Mouse (Mus musculus): ENCODE data around the gene Slc51a. TPM values are rescaled to one million over a fixed set of nuclear protein-coding genes. Genes with fewer than 3 reads are reported as not detected.

The Slc51a gene
- total RNA-seq, 4 experiments from 2014 or later, result not detected

DNA sequence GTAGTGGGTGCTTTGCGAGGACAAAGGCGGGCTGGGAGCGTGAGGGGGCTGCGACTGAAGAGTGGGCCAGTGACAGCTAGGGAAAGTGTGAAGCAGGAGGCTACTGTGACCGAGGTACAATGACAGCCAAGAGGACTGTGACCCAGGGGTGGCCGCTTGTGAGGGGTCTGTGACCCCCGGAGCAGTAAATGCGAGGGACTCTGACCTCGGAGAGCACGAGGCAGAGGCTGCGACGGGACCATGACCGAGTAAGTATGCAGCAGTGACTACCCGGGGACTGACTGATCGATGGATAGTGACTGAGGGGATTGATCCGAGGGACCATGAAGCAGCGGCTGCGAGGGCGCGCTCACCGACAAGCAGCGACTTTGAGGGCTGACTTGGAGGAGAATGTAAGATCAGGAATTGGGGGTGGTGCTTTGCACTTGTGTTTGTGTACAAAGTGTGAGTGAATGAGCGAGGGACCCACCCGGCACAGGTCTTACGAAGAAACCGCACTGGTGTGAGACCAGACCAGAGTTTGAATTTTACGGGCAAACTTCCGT, 56.6 kb downstream of the Slc51a start:
- DNase-seq (ENCODE audit: low spot score in 2 of 2), result no peak

DNA sequence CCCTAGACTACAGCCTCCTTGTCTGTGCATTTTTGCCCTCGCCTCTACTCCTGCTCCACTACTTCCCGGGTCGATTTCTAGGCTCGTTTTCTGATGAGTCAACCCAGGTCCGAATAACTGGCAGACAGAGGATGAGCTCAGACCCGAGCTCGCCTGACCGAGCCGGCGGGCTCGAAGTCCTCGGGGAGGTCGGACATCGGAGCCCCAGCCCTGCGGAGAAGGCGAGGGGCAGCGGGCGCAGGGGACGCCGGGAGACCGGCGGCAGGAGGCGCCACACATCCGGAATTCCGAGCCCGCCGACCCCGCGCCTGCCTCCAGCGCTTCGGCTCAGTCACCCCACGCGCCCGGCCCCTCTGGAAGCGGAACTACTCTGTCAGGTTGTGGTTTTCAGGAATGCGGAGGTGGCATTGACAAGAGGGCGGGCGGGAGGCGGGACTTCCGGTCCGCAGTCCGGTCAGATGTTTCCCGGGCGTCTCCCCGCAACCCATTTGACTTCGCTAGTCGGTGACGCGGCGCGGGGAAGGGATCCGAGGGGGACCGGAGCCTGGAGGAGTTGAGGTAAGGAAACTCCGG, 57.1 kb downstream of the Slc51a start, which contains the start of gene Pcyt1a:
Gene Pcyt1a, plus strand, starts transcription at position 448 of the 573 bp plus-strand sequence.
- DNase-seq (ENCODE audit: low spot score in 2 of 2), result peak; percentile 84 to 87

DNA sequence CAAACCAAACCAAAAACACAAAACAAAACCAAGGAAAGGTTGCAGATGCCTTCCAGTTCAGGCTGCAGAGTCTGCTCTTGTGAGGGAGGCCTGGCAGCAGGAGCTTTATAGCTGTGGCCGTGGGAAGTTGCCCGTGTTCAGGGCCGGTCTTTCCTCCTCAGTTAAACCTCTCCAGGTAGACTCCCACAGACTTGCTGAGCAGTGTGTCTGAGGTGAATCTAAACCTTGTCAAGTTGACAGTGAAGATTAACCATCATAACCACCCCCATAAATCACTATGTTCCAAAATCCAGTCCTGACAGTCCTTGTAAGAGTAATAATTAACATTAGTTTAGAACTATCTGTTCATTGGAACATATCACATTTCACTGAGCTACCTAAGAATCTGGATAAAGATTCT, 60.2 kb downstream of the Slc51a start:
- no peak for DNase-seq (ENCODE audit: low spot score in 2 of 2)

Other genes with a start within 250 kb of the Slc51a start
- 10 to 100 TPM; 15.9 to 20.6 (median 16.7) TPM for gene Fbxo45, start 240.7 kb downstream of the Slc51a start, total RNA-seq (2022)
- 1 to 10 TPM; 5.5 to 8.0 (median 6.5) TPM for gene Wdr53, start 240.7 kb downstream of the Slc51a start, total RNA-seq (2022)
- gene Smco1, start 216.4 kb downstream of the Slc51a start, total RNA-seq (2022), result 10 to 100 TPM; 55.5 to 79.7 (median 66.0) TPM
- gene Rnf168, start 210.4 kb downstream of the Slc51a start, total RNA-seq (2022), result 10 to 100 TPM in 2 of 4 experiments, 1 to 10 TPM in 2; 8.5 to 11.7 (median 10.2) TPM
- 10 to 100 TPM; 10.9 to 15.5 (median 13.3) TPM for gene Ubxn7, start 155.6 kb downstream of the Slc51a start, total RNA-seq (2022)
- not detected for gene Tm4sf19, start 87.4 kb downstream of the Slc51a start, total RNA-seq (2022)
- 1 to 10 TPM; 4.9 to 7.8 (median 6.4) TPM for gene Tctex1d2, start 68.2 kb downstream of the Slc51a start, total RNA-seq (2022)
- 100 to 1,000 TPM; 124 to 143 (median 130) TPM for gene Pcyt1a, start 57.0 kb downstream of the Slc51a start, total RNA-seq (2022)
- gene Zdhhc19, start 8.4 kb upstream of the Slc51a start, total RNA-seq (2022), result not detected
- gene Tfrc, start 121.0 kb upstream of the Slc51a start, total RNA-seq (2022), result 10 to 100 TPM; 46.2 to 82.1 (median 70.2) TPM
- 10 to 100 TPM; 43.7 to 58.1 (median 46.2) TPM for gene Tnk2, start 156.0 kb upstream of the Slc51a start, total RNA-seq (2022)
- gene Muc4, start 248.0 kb upstream of the Slc51a start, total RNA-seq (2022), result under 1 TPM in 2 of 4 experiments, not detected in 2; 0.05 to 0.38 TPM